Mouse (Mus musculus) forebrain, postnatal 0 days (tissue): ENCODE measurements around the gene Lrrc32. TPM values are rescaled to one million over a fixed set of nuclear protein-coding genes. Genes with fewer than 3 reads are reported as not detected.

Source experiments
- ATAC-seq: fragments of 200-750 bp; cut with Nextera tagmentation; 2 replicates; pipeline ENCODE4 v1.8.0; 2017; ENCODE audit warnings: mild to moderate bottlenecking, moderate library complexity
- DNase-seq: peaks from one replicate; pipeline ENCODE4 v3.0.0-alpha.2; 2015
- H3K27ac ChIP-seq: fragments of 300-500 bp; sonication (generic); 2 replicates; pipeline ENCODE4 v1.5.1; 2014; ENCODE audit warnings: low read depth, mild to moderate bottlenecking, antibody characterized with exemption, low read length, moderate library complexity, mixed read lengths
- H3K27me3 ChIP-seq: fragments of 300-500 bp; sonication (generic); 2 replicates; pipeline ENCODE4 v1.6.1; 2014; ENCODE audit warnings: mild to moderate bottlenecking, low read length, mixed read lengths; ENCODE audit not compliant: insufficient read depth
- H3K36me3 ChIP-seq: fragments of 300-500 bp; sonication (generic); 2 replicates; pipeline ENCODE4 v1.6.1; 2014; ENCODE audit warnings: mild to moderate bottlenecking, moderate library complexity; ENCODE audit not compliant: insufficient read depth
- H3K4me1 ChIP-seq: fragments of 300-500 bp; sonication (generic); 2 replicates; pipeline ENCODE4 v1.6.1; 2014; ENCODE audit warnings: antibody characterized with exemption; ENCODE audit not compliant: insufficient read depth
- H3K4me2 ChIP-seq: fragments of 300-500 bp; sonication (generic); 2 replicates; pipeline ENCODE4 v1.6.1; 2014; ENCODE audit warnings: low read depth, mild to moderate bottlenecking, moderate library complexity
- H3K4me3 ChIP-seq: fragments of 300-500 bp; sonication (generic); 2 replicates; pipeline ENCODE4 v1.5.1; 2014; ENCODE audit warnings: low read depth, low read length, mixed read lengths
- H3K9ac ChIP-seq: fragments of 300-500 bp; sonication (generic); 2 replicates; pipeline ENCODE4 v1.6.1; 2014; ENCODE audit warnings: mild to moderate bottlenecking
- H3K9me3 ChIP-seq: fragments of 300-500 bp; sonication (generic); 2 replicates; pipeline ENCODE4 v1.6.1; 2016; ENCODE audit warnings: low read length
- CTCF ChIP-seq: sonication (generic); IDR thresholded peaks from 2 replicates; pipeline ENCODE4 v1.5.1; 2016; ENCODE audit warnings: antibody characterized with exemption, control low read depth, low read depth
- WGBS: fragments of 180-500 bp; shearing (Covaris S2); extraction: QIAGEN DNeasy Blood & Tissue Kit; methylation state at CpG from one replicate; pipeline ENCODE4 v1.1.7; 2014; 5-methylcytosine and 5-hydroxymethylcytosine counted together
- polyA plus RNA-seq: library from polyadenylated mRNA; unstranded; fragments of >200 nt; fragmentation: Nextera tagmentation; extraction: Ambion mirVana; gene quantifications from 2 replicates; pipeline ENCODE4 v1.2.1, GENCODE M21; 2015
- total RNA-seq: library from RNA; depleted of rRNA; stranded (reverse); fragments of >200 nt; gene quantifications from 2 replicates; pipeline ENCODE4 v1.2.3, GENCODE M21; 2014

Lrrc32 gene
- total and polyA plus RNA-seq, 2 experiments from 2014 or later: 4.2 to 6.0 TPM

DNA sequence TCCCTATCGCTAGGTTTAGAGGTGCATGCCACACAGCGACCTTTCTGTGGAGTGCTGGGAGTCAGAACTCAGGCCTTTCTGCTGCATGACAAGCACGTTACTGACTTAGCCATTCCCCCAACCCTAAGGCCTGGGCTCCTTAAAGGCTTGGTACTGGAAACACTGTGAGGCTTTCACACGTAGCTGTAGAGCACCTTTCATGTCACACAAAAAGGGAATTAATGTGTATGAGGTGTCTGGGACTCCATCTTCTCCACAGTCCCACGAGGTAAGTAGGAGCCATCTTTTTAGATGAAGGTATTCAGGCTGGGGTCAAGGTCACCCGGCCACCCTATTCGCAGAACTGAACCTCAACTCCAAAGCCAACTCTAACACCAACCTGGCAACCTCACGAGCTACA, 7.2 kb upstream of the Lrrc32 start:
- Histone ChIP-seq H3K4me3 (no peak overlapping the region), H3K4me1 (no peaks in the 10 kb centered on the region), H3K27me3 (no peaks in the 10 kb centered on the region), H3K4me2 (no peak overlapping the region), H3K9me3 (no peaks in the 10 kb centered on the region), H3K27ac (no peak overlapping the region), H3K36me3 (no peaks in the 10 kb centered on the region), H3K9ac (no peak overlapping the region)
- ATAC-seq (no peak), DNase-seq (no peak)
- TF ChIP-seq CTCF: no peak
- 83% methylated on average over 8 of the region's 8 CpGs for WGBS

DNA sequence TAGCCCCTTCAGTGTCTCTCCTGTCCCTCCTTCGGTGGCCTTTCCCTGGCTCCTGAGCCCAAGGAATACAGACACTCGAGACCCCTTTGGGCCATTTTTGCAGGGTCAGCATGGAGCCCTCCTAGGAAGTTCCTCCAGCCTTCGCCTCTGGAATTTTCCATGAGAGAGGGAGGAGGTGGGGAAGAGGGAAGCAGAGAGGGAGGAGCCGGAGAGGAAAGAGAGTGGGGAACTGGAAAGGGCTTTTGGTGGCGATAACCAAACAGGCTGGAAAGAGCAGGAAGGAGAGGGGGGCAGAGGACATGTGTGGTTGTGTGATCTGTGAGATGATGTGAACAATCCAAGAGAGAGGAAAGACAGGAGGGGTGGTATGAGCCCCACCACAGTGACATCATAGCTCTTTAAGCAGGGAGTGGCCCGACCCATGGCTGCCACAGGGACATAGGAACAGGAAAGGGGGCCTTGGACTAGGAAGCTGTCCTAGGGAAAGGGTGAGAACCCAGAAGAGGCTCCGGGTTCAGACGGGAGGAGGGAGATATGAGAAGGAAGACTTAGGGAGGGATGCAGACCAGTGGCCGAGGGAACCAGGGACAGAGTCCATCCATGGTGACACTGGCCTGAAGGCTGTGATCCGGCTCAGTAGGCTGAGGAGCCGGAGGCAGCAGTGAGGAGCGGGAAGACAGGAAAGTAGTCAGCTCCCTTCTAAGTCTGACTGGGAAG, 6.4 kb upstream of the Lrrc32 start:
- no peak for TF ChIP-seq CTCF
- Histone ChIP-seq H3K36me3 (no peaks in the 10 kb centered on the region), H3K9me3 (no peaks in the 10 kb centered on the region), H3K9ac (no peak overlapping the region), H3K27me3 (no peaks in the 10 kb centered on the region), H3K4me2 (no peak overlapping the region), H3K4me3 (no peak overlapping the region), H3K27ac (no peak overlapping the region), H3K4me1 (no peaks in the 10 kb centered on the region)
- DNase-seq (no peak), ATAC-seq (no peak)
- 68% methylated on average over 12 of the region's 12 CpGs for WGBS

DNA sequence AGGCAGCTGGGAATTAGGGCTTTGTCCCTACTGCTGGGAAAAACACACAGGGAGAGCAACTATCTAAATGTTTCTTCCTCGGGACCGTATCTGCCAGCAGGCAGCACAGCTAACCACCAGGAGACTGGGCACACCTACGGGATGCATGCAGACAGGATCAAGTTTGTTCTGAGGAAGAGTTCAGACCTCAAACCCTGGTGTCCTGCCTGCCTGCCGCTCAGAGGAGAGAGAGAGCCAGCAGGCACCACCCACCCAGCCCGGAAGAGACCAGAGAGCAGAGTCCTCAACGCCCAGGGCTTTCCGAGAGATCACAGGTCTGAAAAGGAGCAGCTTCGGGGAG, 5.8 kb upstream of the Lrrc32 start:
- Histone ChIP-seq H3K9ac (no peak overlapping the region), H3K9me3 (no peaks in the 10 kb centered on the region), H3K4me2 (no peak overlapping the region), H3K4me1 (no peaks in the 10 kb centered on the region), H3K4me3 (no peak overlapping the region), H3K36me3 (no peaks in the 10 kb centered on the region), H3K27me3 (no peaks in the 10 kb centered on the region), H3K27ac (no peak overlapping the region)
- TF ChIP-seq CTCF: no peak
- DNase-seq (no peak), ATAC-seq (no peak)
- 50% methylated on average over 8 of the region's 8 CpGs for WGBS

DNA sequence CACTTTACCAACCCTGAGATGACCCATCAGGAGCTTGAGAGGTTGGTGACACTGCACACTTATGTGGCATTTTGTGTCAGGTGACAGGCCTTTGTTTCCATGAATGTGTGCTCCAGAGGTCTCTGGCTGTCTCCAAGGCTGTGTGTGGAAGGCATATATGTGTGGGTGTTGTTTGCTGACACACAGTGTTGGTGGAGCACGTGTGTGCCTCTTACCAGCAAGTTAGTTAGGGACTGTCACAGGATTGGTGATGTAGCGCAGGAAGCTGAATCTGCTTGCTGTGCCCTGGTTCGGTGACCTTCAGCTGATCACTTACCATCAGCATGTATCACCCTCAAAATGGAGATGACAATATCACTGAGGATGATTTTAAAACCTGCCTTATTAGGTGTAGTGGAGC, 4.2 kb upstream of the Lrrc32 start:
- no peaks in the 10 kb centered on the region for H3K27me3 ChIP-seq
- no peak overlapping the region for H3K4me2 ChIP-seq
- no peaks in the 10 kb centered on the region for H3K4me1 ChIP-seq
- WGBS: 90% methylated on average over 3 of the region's 3 CpGs
- DNase-seq (no peak), ATAC-seq (no peak)
- no peaks in the 10 kb centered on the region for H3K36me3 ChIP-seq
- H3K27ac ChIP-seq: no peak overlapping the region
- H3K4me3 ChIP-seq: no peak overlapping the region
- TF ChIP-seq CTCF: no peak
- H3K9me3 ChIP-seq: no peaks in the 10 kb centered on the region
- H3K9ac ChIP-seq: no peak overlapping the region

DNA sequence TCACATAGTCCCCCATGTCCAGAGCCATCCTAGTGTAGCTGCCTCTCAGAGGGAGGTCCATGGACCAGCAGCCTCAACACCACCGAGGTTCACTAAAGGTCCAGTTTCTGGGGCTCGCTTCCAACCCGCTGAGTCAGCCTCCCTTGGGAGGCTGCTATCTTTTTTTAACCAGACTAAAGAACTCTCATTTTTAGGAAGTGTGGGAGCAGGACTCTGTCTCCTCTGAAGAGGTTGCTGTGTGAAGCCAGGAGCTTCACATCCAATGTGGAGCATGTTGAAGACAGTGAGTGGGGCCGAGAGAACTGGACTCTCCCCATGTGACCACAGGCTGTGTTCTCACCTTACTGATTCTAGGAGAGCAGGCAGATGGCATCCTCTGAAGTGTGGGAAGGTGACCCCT, 3.6 kb upstream of the Lrrc32 start:
- 84% methylated on average over 4 of the region's 4 CpGs for WGBS
- Histone ChIP-seq H3K36me3 (no peaks in the 10 kb centered on the region), H3K4me3 (no peak overlapping the region), H3K27ac (no peak overlapping the region), H3K9ac (no peak overlapping the region), H3K4me2 (no peak overlapping the region), H3K4me1 (0 out of 2 replicates have a peak, but pooled peaks cover 4% of the 10 kb centered on the region), H3K9me3 (no peaks in the 10 kb centered on the region), H3K27me3 (no peaks in the 10 kb centered on the region)
- no peak for DNase-seq
- TF ChIP-seq CTCF: no peak
- no peak for ATAC-seq

- DNase-seq: no peak
- no peak overlapping the region for H3K9ac ChIP-seq
- 43% methylated on average over 7 of the region's 7 CpGs for WGBS
- H3K4me1 ChIP-seq: 0 out of 2 replicates have a peak, but pooled peaks cover 4% of the 10 kb centered on the region
- no peak overlapping the region for H3K4me3 ChIP-seq
- no peak for TF ChIP-seq CTCF
- H3K27ac ChIP-seq: no peak overlapping the region
- H3K9me3 ChIP-seq: no peaks in the 10 kb centered on the region
- no peak overlapping the region for H3K4me2 ChIP-seq
- no peaks in the 10 kb centered on the region for H3K36me3 ChIP-seq
- no peaks in the 10 kb centered on the region for H3K27me3 ChIP-seq
- no peak for ATAC-seq
Observed at GRCm38 (mm10) chr7:98486471-98486917, 2.6 kb upstream of the Lrrc32 start.

- DNase-seq (no peak), ATAC-seq (no peak)
- Histone ChIP-seq H3K36me3 (no peaks in the 10 kb centered on the region), H3K27ac (no peak overlapping the region), H3K4me2 (no peak overlapping the region), H3K4me1 (0 out of 2 replicates have a peak, but pooled peaks cover 4% of the 10 kb centered on the region), H3K9ac (no peak overlapping the region), H3K4me3 (no peak overlapping the region), H3K27me3 (no peaks in the 10 kb centered on the region), H3K9me3 (no peaks in the 10 kb centered on the region)
- TF ChIP-seq CTCF: no peak
- 90% methylated on average over 11 of the region's 11 CpGs for WGBS
Observed at GRCm38 (mm10) chr7:98487202-98487980, 1.7 kb upstream of the Lrrc32 start.
